Mouse (Mus musculus): ENCODE results near the gene Olfr1420. TPM values are rescaled to one million over a fixed set of nuclear protein-coding genes. Genes with fewer than 3 reads are reported as not detected.

Gene Olfr1420
- polyA plus RNA-seq (2014; fragmentation: Nextera tagmentation; extraction: Ambion mirVana) = not detected in 2 replicates

DNA sequence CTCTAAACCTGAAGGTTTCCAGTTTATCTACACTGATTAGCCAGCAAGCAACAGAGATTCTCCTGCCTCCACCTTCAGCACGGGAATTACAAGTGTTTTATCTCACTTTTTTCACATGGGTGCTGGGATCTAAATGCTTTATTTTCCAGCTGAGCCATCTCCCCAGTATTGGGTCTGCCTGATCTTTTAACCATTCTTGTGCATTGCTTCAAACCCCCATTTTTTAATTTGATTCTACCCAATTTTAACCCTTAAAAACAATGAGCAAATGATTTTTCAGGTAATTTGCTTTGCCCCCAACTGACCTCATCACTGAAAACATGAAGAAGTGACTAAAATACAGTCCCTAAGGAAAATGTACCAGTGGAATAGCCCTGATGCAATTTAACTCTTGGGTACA lies at the start of gene Olfr1420:
TSS of gene Olfr1420 (plus strand) at position 301 of the 400 bp plus-strand sequence.
- no peak for ATAC-seq
- DNase-seq (ENCODE audit: low spot score) = no peak
- no peak within 1 kb of the TSS for H3K9ac ChIP-seq (ENCODE audit: low read length)
- H3K27ac ChIP-seq (ENCODE audit: low read depth, low read length) = no peak within 1 kb of the TSS
- H3K4me1 ChIP-seq (ENCODE audit: control insufficient read depth, insufficient read depth, low read length) = no peaks in the 10 kb centered on the region
- WGBS = 44% methylated on average over 1 of the region's 1 CpGs
- H3K9me3 ChIP-seq (replicated peaks; ENCODE audit: control insufficient read depth, low read length) = no peaks in the 10 kb centered on the region
- H3K27me3 ChIP-seq (replicated peaks; ENCODE audit: control insufficient read depth, insufficient read depth, low read length) = no peaks in the 10 kb centered on the region
- H3K4me2 ChIP-seq (ENCODE audit: low read length) = no peak within 1 kb of the TSS
- H3K36me3 ChIP-seq (ENCODE audit: control insufficient read depth, insufficient read depth, low read length) = no peaks in the 10 kb centered on the region
- H3K4me3 ChIP-seq (ENCODE audit: low read depth, low read length) = no peak within 1 kb of the TSS

DNA sequence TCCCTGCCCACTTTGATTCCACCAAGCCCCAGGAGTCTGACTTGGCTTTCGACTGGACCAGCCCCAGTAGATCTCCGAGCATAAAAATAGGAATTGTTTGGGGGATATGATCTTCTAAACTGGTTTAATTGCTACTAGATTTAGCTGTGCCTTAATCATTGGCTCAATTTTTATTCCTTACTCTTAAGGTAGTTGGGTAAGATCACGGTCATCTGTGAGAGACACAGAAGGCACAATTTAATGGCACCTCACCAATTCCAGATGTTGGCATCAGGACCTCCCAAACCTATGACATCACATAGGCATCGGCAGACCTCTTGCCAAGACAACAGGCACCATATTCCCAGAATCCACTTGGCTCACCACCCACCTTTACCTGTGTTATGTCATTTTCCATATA lies 47.2 kb upstream of the Olfr1420 start, which contains the start of gene Olfr1417:
TSS of gene Olfr1417 (minus strand) at position 101 of the 400 bp plus-strand sequence.
- no peak within 1 kb of the TSS for H3K4me3 ChIP-seq (ENCODE audit: low read depth, low read length)
- H3K9ac ChIP-seq (ENCODE audit: low read length) = no peak within 1 kb of the TSS
- H3K4me1 ChIP-seq (ENCODE audit: control insufficient read depth, insufficient read depth, low read length) = no peaks in the 10 kb centered on the region
- WGBS = 88% methylated on average over 4 of the region's 4 CpGs
- no peak within 1 kb of the TSS for H3K4me2 ChIP-seq (ENCODE audit: low read length)
- no peaks in the 10 kb centered on the region for H3K36me3 ChIP-seq (ENCODE audit: control insufficient read depth, insufficient read depth, low read length)
- H3K27me3 ChIP-seq (replicated peaks; ENCODE audit: control insufficient read depth, insufficient read depth, low read length) = no peaks in the 10 kb centered on the region
- H3K27ac ChIP-seq (ENCODE audit: low read depth, low read length) = no peak within 1 kb of the TSS
- ATAC-seq (no peak), DNase-seq (ENCODE audit: low spot score) (no peak)
- H3K9me3 ChIP-seq (replicated peaks; ENCODE audit: control insufficient read depth, low read length) = no peaks in the 10 kb centered on the region

DNA sequence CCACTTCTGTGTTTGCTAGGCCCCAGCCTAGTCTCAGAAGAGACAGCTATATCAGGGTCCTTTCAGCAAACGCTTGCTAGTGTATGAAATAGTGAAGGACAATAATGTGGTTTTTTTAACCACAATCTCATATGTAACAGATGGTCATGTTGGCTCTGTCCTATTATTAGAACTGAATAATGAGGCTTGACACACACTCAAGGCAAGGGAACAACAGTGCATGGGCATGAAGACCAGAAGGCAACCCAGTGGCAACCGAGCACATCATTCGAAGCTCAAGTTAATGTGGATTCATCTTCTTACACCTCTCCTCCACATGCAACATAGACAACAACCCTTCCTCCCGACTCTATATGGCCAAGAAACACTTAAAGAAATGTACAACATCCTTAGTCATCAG lies 40.0 kb upstream of the Olfr1420 start:
- no peaks in the 10 kb centered on the region for H3K27me3 ChIP-seq (replicated peaks; ENCODE audit: control insufficient read depth, insufficient read depth, low read length)
- DNase-seq (ENCODE audit: low spot score) (no peak), ATAC-seq (no peak)
- H3K9ac ChIP-seq (ENCODE audit: low read length) = no peak overlapping the region
- H3K4me3 ChIP-seq (ENCODE audit: low read depth, low read length) = no peak overlapping the region
- H3K9me3 ChIP-seq (replicated peaks; ENCODE audit: control insufficient read depth, low read length) = no peaks in the 10 kb centered on the region
- no peaks in the 10 kb centered on the region for H3K4me1 ChIP-seq (ENCODE audit: control insufficient read depth, insufficient read depth, low read length)
- H3K27ac ChIP-seq (ENCODE audit: low read depth, low read length) = no peak overlapping the region
- no peaks in the 10 kb centered on the region for H3K36me3 ChIP-seq (ENCODE audit: control insufficient read depth, insufficient read depth, low read length)
- H3K4me2 ChIP-seq (ENCODE audit: low read length) = no peak overlapping the region
- WGBS = 84% methylated on average over 4 of the region's 4 CpGs

DNA sequence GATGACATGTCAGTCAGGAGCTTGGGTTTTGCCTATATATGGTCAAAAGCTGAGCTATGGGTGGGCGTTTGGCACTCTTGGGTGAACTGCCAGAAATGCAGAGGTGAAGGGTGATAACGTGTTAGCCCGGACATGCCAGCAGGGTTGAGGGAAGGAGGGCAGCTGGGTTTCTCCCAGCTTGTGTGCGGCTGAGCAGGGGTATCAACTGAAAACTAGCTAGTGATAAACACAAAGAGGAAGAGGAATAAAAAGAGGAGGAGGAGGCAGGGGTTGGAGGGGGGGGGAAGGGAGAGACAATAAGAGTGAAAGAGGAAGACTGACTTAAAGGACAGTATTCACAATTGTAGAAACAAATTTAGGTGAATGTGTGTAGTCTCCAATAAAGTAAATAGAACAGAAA lies 33.7 kb upstream of the Olfr1420 start:
- Histone ChIP-seq H3K9ac (ENCODE audit: low read length) (no peak overlapping the region), H3K9me3 (replicated peaks; ENCODE audit: control insufficient read depth, low read length) (no peaks in the 10 kb centered on the region), H3K4me2 (ENCODE audit: low read length) (no peak overlapping the region), H3K4me3 (ENCODE audit: low read depth, low read length) (no peak overlapping the region), H3K4me1 (ENCODE audit: control insufficient read depth, insufficient read depth, low read length) (no peaks in the 10 kb centered on the region), H3K36me3 (ENCODE audit: control insufficient read depth, insufficient read depth, low read length) (no peaks in the 10 kb centered on the region), H3K27me3 (replicated peaks; ENCODE audit: control insufficient read depth, insufficient read depth, low read length) (no peaks in the 10 kb centered on the region), H3K27ac (ENCODE audit: low read depth, low read length) (no peak overlapping the region)
- no peak for ATAC-seq
- DNase-seq (ENCODE audit: low spot score) = no peak
- WGBS = 72% methylated on average over 4 of the region's 4 CpGs

DNA sequence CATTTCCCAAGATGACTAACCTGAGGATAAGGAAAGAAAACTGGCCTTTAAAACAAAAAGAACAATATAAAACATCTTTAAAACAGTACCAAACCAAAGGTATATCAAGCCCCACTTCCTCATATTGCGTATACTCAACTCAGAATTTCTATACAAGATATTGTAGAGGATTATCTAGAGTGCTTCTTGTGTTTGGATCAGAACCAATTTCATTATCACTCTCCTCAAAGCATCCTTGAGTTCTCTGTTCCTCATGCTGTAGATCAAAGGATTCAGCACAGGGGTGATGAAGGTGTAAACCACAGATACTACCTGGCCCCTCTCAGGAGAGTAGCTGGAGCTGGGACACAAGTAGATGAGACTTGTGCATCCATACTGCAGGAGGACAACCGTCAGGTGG lies 31.5 kb upstream of the Olfr1420 start:
- no peaks in the 10 kb centered on the region for H3K36me3 ChIP-seq (ENCODE audit: control insufficient read depth, insufficient read depth, low read length)
- no peak overlapping the region for H3K27ac ChIP-seq (ENCODE audit: low read depth, low read length)
- H3K4me2 ChIP-seq (ENCODE audit: low read length) = no peak overlapping the region
- H3K4me3 ChIP-seq (ENCODE audit: low read depth, low read length) = no peak overlapping the region
- no peaks in the 10 kb centered on the region for H3K4me1 ChIP-seq (ENCODE audit: control insufficient read depth, insufficient read depth, low read length)
- ATAC-seq (no peak), DNase-seq (ENCODE audit: low spot score) (no peak)
- no peak overlapping the region for H3K9ac ChIP-seq (ENCODE audit: low read length)
- 91% methylated on average over 2 of the region's 2 CpGs for WGBS
- H3K9me3 ChIP-seq (replicated peaks; ENCODE audit: control insufficient read depth, low read length) = no peaks in the 10 kb centered on the region
- no peaks in the 10 kb centered on the region for H3K27me3 ChIP-seq (replicated peaks; ENCODE audit: control insufficient read depth, insufficient read depth, low read length)

DNA sequence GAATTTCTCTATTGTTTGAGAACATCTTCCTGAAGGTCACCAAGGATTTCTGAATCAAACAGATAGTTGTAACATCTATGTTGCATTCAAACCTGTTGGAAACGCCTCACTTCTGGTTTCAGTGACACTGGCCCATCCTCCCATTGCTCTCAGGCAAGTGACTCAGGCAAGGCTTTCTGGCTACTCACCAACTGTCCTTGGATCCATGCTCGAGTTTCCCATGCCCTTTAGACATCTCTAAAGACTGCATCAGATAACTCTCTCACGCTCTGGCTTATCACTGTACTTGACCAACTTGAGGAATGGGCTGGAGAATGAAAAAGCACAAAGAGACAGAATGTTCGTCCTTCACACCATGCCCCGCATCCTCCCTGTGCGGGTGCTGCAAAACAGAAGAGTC lies 29.9 kb upstream of the Olfr1420 start:
- H3K4me2 ChIP-seq (ENCODE audit: low read length) = no peak overlapping the region
- 82% methylated on average over 6 of the region's 6 CpGs for WGBS
- no peaks in the 10 kb centered on the region for H3K4me1 ChIP-seq (ENCODE audit: control insufficient read depth, insufficient read depth, low read length)
- DNase-seq (ENCODE audit: low spot score) = no peak
- H3K9me3 ChIP-seq (replicated peaks; ENCODE audit: control insufficient read depth, low read length) = no peaks in the 10 kb centered on the region
- H3K4me3 ChIP-seq (ENCODE audit: low read depth, low read length) = no peak overlapping the region
- no peaks in the 10 kb centered on the region for H3K27me3 ChIP-seq (replicated peaks; ENCODE audit: control insufficient read depth, insufficient read depth, low read length)
- H3K9ac ChIP-seq (ENCODE audit: low read length) = no peak overlapping the region
- ATAC-seq = no peak
- no peak overlapping the region for H3K27ac ChIP-seq (ENCODE audit: low read depth, low read length)
- no peaks in the 10 kb centered on the region for H3K36me3 ChIP-seq (ENCODE audit: control insufficient read depth, insufficient read depth, low read length)

DNA sequence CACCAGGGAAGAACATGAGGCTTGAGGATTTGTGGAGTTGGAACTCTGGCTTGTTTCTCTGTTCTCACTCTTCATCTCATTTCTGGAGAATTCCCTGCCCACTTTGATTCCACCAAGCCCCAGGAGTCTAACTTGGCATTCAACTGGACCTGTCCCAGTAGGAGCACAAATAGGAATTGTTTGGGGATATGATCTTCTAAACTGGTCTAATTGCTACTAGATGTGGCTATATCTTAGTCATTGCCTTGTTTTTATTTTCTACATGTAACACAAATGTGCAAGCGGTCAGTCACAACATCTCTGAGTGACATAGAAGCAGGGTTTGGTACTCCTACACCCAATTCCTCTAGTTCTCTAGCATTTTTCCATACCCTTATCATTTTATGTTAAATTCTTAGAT lies 25.4 kb upstream of the Olfr1420 start, which contains the start of gene Olfr1418:
TSS of gene Olfr1418 (minus strand) at position 101 of the 400 bp plus-strand sequence.
- Histone ChIP-seq H3K27me3 (replicated peaks; ENCODE audit: control insufficient read depth, insufficient read depth, low read length) (no peaks in the 10 kb centered on the region), H3K9ac (ENCODE audit: low read length) (no peak within 1 kb of the TSS), H3K4me1 (ENCODE audit: control insufficient read depth, insufficient read depth, low read length) (no peaks in the 10 kb centered on the region), H3K4me2 (ENCODE audit: low read length) (no peak within 1 kb of the TSS), H3K36me3 (ENCODE audit: control insufficient read depth, insufficient read depth, low read length) (no peaks in the 10 kb centered on the region), H3K27ac (ENCODE audit: low read depth, low read length) (no peak within 1 kb of the TSS), H3K9me3 (replicated peaks; ENCODE audit: control insufficient read depth, low read length) (no peaks in the 10 kb centered on the region; the same call in 1 of the 2 replicates), H3K4me3 (ENCODE audit: low read depth, low read length) (no peak within 1 kb of the TSS)
- DNase-seq (ENCODE audit: low spot score) = no peak
- ATAC-seq = no peak
- WGBS = 95% methylated on average over 1 of the region's 1 CpGs

DNA sequence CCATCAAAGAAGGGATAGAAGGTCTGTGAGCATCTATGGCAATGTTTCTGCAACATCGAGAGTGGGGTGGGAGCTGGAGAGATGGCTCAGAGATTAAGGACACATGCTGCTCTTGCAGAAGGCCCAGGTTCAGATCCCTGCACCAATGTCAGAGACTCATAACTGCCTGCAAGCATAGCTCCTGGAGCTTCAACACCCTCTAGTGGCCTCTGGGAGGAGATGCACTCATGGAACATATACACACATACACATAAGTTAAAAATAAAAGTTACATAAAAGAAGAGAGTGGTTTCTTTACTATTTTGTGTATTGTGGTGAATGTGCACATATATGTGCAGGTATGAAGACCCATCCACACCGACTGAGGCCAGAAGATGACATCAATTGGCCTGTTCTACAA lies 18.5 kb upstream of the Olfr1420 start:
- no peaks in the 10 kb centered on the region; the same call in 1 of the 2 replicates for H3K9me3 ChIP-seq (replicated peaks; ENCODE audit: control insufficient read depth, low read length)
- no peaks in the 10 kb centered on the region for H3K27me3 ChIP-seq (replicated peaks; ENCODE audit: control insufficient read depth, insufficient read depth, low read length)
- H3K27ac ChIP-seq (ENCODE audit: low read depth, low read length) = no peak overlapping the region
- H3K4me2 ChIP-seq (ENCODE audit: low read length) = no peak overlapping the region
- no peaks in the 10 kb centered on the region for H3K36me3 ChIP-seq (ENCODE audit: control insufficient read depth, insufficient read depth, low read length)
- H3K4me1 ChIP-seq (ENCODE audit: control insufficient read depth, insufficient read depth, low read length) = no peaks in the 10 kb centered on the region
- WGBS = 85% methylated on average over 2 of the region's 2 CpGs
- DNase-seq (ENCODE audit: low spot score) (no peak), ATAC-seq (no peak)
- no peak overlapping the region for H3K9ac ChIP-seq (ENCODE audit: low read length)
- no peak overlapping the region for H3K4me3 ChIP-seq (ENCODE audit: low read depth, low read length)

DNA sequence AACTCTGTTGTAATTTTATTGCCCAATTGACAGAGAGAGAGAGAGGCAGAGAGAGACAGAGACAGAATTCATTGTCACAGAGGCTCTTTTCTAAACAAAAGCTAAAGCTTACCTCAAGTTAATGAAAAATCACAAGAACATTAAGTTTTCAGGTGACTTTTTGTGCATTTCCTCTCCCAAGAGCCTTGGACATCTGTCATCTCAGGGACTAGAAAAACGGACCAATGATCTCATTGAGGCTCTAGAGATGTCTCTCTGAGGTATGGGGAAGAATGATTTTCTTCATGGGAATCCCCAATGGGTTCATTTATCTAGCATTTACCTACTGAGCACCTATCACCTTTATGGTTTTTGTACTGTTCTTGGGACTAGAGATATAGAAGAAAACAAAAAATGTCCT lies 11.4 kb upstream of the Olfr1420 start, which contains the start of gene Olfr1419:
TSS of gene Olfr1419 (minus strand) at position 101 of the 400 bp plus-strand sequence.
- no peaks in the 10 kb centered on the region for H3K9me3 ChIP-seq (replicated peaks; ENCODE audit: control insufficient read depth, low read length)
- no peak within 1 kb of the TSS for H3K4me2 ChIP-seq (ENCODE audit: low read length)
- ATAC-seq = no peak
- H3K27ac ChIP-seq (ENCODE audit: low read depth, low read length) = no peak within 1 kb of the TSS
- no peak within 1 kb of the TSS for H3K4me3 ChIP-seq (ENCODE audit: low read depth, low read length)
- DNase-seq (ENCODE audit: low spot score) = no peak
- no peaks in the 10 kb centered on the region for H3K4me1 ChIP-seq (ENCODE audit: control insufficient read depth, insufficient read depth, low read length)
- H3K27me3 ChIP-seq (replicated peaks; ENCODE audit: control insufficient read depth, insufficient read depth, low read length) = no peaks in the 10 kb centered on the region
- H3K9ac ChIP-seq (ENCODE audit: low read length) = no peak within 1 kb of the TSS
- 53% methylated on average over 1 of the region's 1 CpGs for WGBS
- H3K36me3 ChIP-seq (ENCODE audit: control insufficient read depth, insufficient read depth, low read length) = no peaks in the 10 kb centered on the region
